In the genomic region with DNA sequence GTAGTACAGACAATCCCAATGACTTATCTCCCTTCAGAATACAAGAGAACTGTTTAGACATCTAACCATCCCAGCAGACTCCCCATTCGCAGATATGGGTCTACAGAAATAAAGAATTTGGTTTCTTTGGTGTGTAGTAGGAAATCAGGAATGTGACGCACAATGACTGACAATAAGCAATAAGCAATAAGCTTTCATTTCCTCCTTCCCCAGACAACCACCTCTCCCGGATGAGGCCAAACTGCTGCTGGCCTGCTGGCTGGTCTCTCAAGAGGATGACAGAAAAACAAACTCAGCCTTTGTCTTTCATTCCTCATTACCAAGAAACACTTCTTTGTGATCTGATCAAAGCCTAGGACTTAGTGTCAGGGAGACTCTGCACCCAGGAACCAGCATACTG, we compare ENCODE assay signal across 21 mouse cellular contexts. TPM values are rescaled to one million over a fixed set of nuclear protein-coding genes. Genes with fewer than 3 reads are reported as not detected.
A peak's percentile ranks its signal among the peaks of the same experiment; 100 is the strongest.
DNase-seq lines count a peak whose midpoint lies in the region; ATAC-seq and TF ChIP-seq lines count a peak whose summit lies in the region.
"Had no signal": no experiment of that assay in that cellular context is flagged by ENCODE, and none has a peak within 500 bp of the region (broad histone marks: within the 10 kb centered on the region; RNA-seq: fewer than 3 reads in every experiment).

No protein-coding gene starts in this region.

- H3K4me1 ChIP-seq in liver, embryonic 15.5 days (replicated peaks) = peaks cover 31% of the 10 kb centered on the region
- H3K4me1 ChIP-seq in liver, embryonic 12.5 days = peaks cover 35% of the 10 kb centered on the region
- peaks cover 25% of the 10 kb centered on the region for H3K4me1 ChIP-seq in bone marrow macrophage, adult 2 months (ENCODE audit: control insufficient read depth, insufficient read depth, low read length)
- H3K4me1 ChIP-seq: embryonic facial prominence, embryonic 10.5 days; embryonic facial prominence, embryonic 12.5 days; forebrain, embryonic 13.5 days; forebrain, embryonic 15.5 days had no signal

- H3K9me3 ChIP-seq in liver, embryonic 15.5 days (replicated peaks) = no peaks in the 10 kb centered on the region
- no peaks in the 10 kb centered on the region for H3K9me3 ChIP-seq in liver, embryonic 12.5 days (replicated peaks)
- H3K9me3 ChIP-seq: embryonic facial prominence, embryonic 10.5 days; embryonic facial prominence, embryonic 12.5 days; forebrain, embryonic 13.5 days; forebrain, embryonic 15.5 days had no signal

- DNase-seq in cerebellum, postnatal 10 days = no peak
- DNase-seq in ovary, postnatal 14 days (ENCODE audit: low spot score) = no peak
- no peak for DNase-seq in yolk sac, embryonic 10.5 days (ENCODE audit: low spot score)
- DNase-seq: adrenal gland, adult 2 months; adrenal gland, postnatal 10 days; adrenal gland, postnatal 25 days; cerebellum, adult 11-12 months; cerebellum, adult 2 months; cerebellum, adult 9-10 months; cerebellum, postnatal 14 days; cerebellum, postnatal 36 days; forebrain, postnatal 0 days had no signal

- H3K4me3 ChIP-seq in liver, embryonic 15.5 days (replicated peaks) = no peak overlapping the region
- H3K4me3 ChIP-seq in liver, embryonic 12.5 days = no peak overlapping the region
- 0 out of 2 replicates have a peak overlapping the region, but pooled peaks have one; percentile 15 for H3K4me3 ChIP-seq in bone marrow macrophage, adult 2 months (ENCODE audit: insufficient read depth, low read length)
- no peak overlapping the region for H3K4me3 ChIP-seq in macrophage (ENCODE audit: inconsistent target)
- H3K4me3 ChIP-seq: embryonic facial prominence, embryonic 10.5 days; embryonic facial prominence, embryonic 12.5 days; forebrain, embryonic 13.5 days; forebrain, embryonic 15.5 days had no signal

- H3K4me2 ChIP-seq in liver, embryonic 15.5 days = no peak overlapping the region
- H3K4me2 ChIP-seq in liver, embryonic 12.5 days = no peak overlapping the region
- H3K4me2 ChIP-seq: embryonic facial prominence, embryonic 12.5 days; forebrain, embryonic 13.5 days; forebrain, embryonic 15.5 days had no signal

- no peaks in the 10 kb centered on the region for H3K79me2 ChIP-seq in macrophage (ENCODE audit: inconsistent target)

- H3K36me3 ChIP-seq in liver, embryonic 15.5 days (replicated peaks) = peaks cover 40% of the 10 kb centered on the region
- H3K36me3 ChIP-seq in liver, embryonic 12.5 days = peaks cover 60% of the 10 kb centered on the region
- H3K36me3 ChIP-seq in macrophage (ENCODE audit: inconsistent target) = peaks cover 32% of the 10 kb centered on the region

- no peak for ATAC-seq in liver, embryonic 15.5 days (ENCODE audit: insufficient read depth)
- no peak for ATAC-seq in liver, embryonic 12.5 days
- ATAC-seq in common myeloid progenitor, adult 5-6 weeks (replicated peaks; ENCODE audit: low read depth, poor library complexity, severe bottlenecking) = peak; percentile 30; the same call in 1 of the 2 replicates
- ATAC-seq: forebrain, embryonic 13.5 days; forebrain, embryonic 15.5 days; forebrain, postnatal 0 days had no signal

- TF ChIP-seq POLR2A in bone marrow macrophage, adult 2 months (IDR thresholded peaks at IDR 0.05; ENCODE audit: borderline replicate concordance, low read depth, low read length) = no peak

- WGBS in liver, embryonic 15.5 days (ENCODE audit: insufficient replicate concordance) = 81% methylated on average over 3 of the region's 3 CpGs
- 78% methylated on average over 3 of the region's 3 CpGs for WGBS in liver, embryonic 12.5 days (ENCODE audit: insufficient replicate concordance)
- WGBS in macrophage (ENCODE audit: missing documents) = 43% methylated on average over 3 of the region's 3 CpGs

- no peak for TF ChIP-seq CTCF in bone marrow macrophage, adult 2 months (IDR thresholded peaks at IDR 0.05; ENCODE audit: low read depth, low read length)

- H3K9ac ChIP-seq in liver, embryonic 15.5 days = no peak overlapping the region
- no peak overlapping the region for H3K9ac ChIP-seq in liver, embryonic 12.5 days
- H3K9ac ChIP-seq: embryonic facial prominence, embryonic 12.5 days; forebrain, embryonic 13.5 days; forebrain, embryonic 15.5 days; forebrain, postnatal 0 days had no signal

- peak overlapping the region; percentile 38; the same call in 1 of the 2 replicates for H3K27ac ChIP-seq in liver, embryonic 15.5 days (replicated peaks)
- H3K27ac ChIP-seq in liver, embryonic 12.5 days = no peak overlapping the region
- peak overlapping the region; percentile 61 for H3K27ac ChIP-seq in bone marrow macrophage, adult 2 months (ENCODE audit: insufficient read depth, low read depth, low read length)
- peak overlapping the region; percentile 79 for H3K27ac ChIP-seq in macrophage
- H3K27ac ChIP-seq: embryonic facial prominence, embryonic 10.5 days; embryonic facial prominence, embryonic 12.5 days; forebrain, embryonic 13.5 days; forebrain, embryonic 15.5 days had no signal

- H3K27me3 ChIP-seq in liver, embryonic 15.5 days = no peaks in the 10 kb centered on the region
- no peaks in the 10 kb centered on the region for H3K27me3 ChIP-seq in liver, embryonic 12.5 days (replicated peaks)
- H3K27me3 ChIP-seq: embryonic facial prominence, embryonic 12.5 days; forebrain, embryonic 13.5 days; forebrain, embryonic 15.5 days had no signal

RNA-seq across cellular contexts. Expression of a gene that starts 28.2 kb away (rescaled TPM):
- 7.4 and 8.9 TPM in 2 replicates for polyA plus RNA-seq in liver, embryonic 15.5 days (2015; fragmentation: Nextera tagmentation; extraction: Ambion mirVana)
- 7.6 and 8.0 TPM in 2 replicates for polyA plus RNA-seq in liver, embryonic 12.5 days (2016; fragmentation: Nextera tagmentation; extraction: Ambion mirVana)
- 14.0 and 16.7 TPM in 2 replicates for polyA plus RNA-seq in bone marrow macrophage, adult 2 months (2012; ENCODE audit: insufficient read depth, insufficient read length, missing spikeins)
- total RNA-seq in common myeloid progenitor, adult 5-6 weeks (2017) = 6.9 and 17.0 TPM in 2 replicates
- total RNA-seq in macrophage (2018; cell fraction: chromatin; rRNA removed) = 10 to 100 TPM in 24 of 26 experiments, 1 to 10 TPM in 2; 7.9 to 42.0 (median 21.3) TPM
- total RNA-seq in macrophage (2018; cell fraction: cytosol; rRNA removed) = 10 to 100 TPM in 19 of 26 experiments, 1 to 10 TPM in 7; 6.0 to 17.0 (median 12.2) TPM
- total RNA-seq in macrophage (2018; cell fraction: nucleus; rRNA removed) = 10 to 100 TPM in 23 of 26 experiments, 1 to 10 TPM in 3; 8.3 to 33.2 (median 13.8) TPM
- polyA plus RNA-seq in macrophage (2018) = 8.9 to 13.0 TPM (median 10.3 TPM) in 3 replicates
